Mouse (Mus musculus) liver, embryonic 14.5 days (tissue): ENCODE measurements around the gene Mcm9.

ENCODE experiments used
- CTCF ChIP-seq: IDR thresholded peaks from 2 replicates; pipeline ENCODE4 v1.5.1; 2016; ENCODE audit warnings: antibody characterized with exemption, low read depth, control low read depth
- EP300 ChIP-seq: IDR thresholded peaks from 2 replicates; pipeline ENCODE4 v1.6.1; 2016; ENCODE audit warnings: antibody characterized with exemption, low read depth

GRCm38 (mm10) chr10:53605328-53605727, 24.9 kb downstream of the Mcm9 start:
- no peak for TF ChIP-seq CTCF
- TF ChIP-seq EP300: no peak
